Mouse (Mus musculus): ENCODE results near the gene Cirbp.

- no peak for TF ChIP-seq CTCF (IDR thresholded peaks at IDR 0.05; ENCODE audit: extremely low read depth, insufficient read depth, low read length)
- 0 out of 2 replicates have a peak, but pooled peaks have one; percentile 29 for TF ChIP-seq POLR2A (IDR thresholded peaks at IDR 0.05; ENCODE audit: extremely low read depth, insufficient read depth, low read length)
Observed at GRCm38 (mm10) chr10:80208841-80209371, 43.1 kb downstream of the Cirbp start.
